Mouse (Mus musculus) small intestine, adult 2 months (tissue): ENCODE measurements around the gene Pdgfd. TPM values are rescaled to one million over a fixed set of nuclear protein-coding genes. Genes with fewer than 3 reads are reported as not detected.

Experiments used
- H3K27ac ChIP-seq: fragments of 200-500 bp; 2 replicates; pipeline ENCODE4 v1.5.1; 2012; ENCODE audit warnings: low read depth, low read length, control low read depth, inconsistent platforms; ENCODE audit not compliant: insufficient read depth
- H3K27me3 ChIP-seq: fragments of 200-500 bp; 2 replicates; pipeline ENCODE4 v1.6.1; 2012; ENCODE audit warnings: mild to moderate bottlenecking, moderate library complexity, low read length, inconsistent platforms; ENCODE audit not compliant: control insufficient read depth, insufficient read depth
- H3K36me3 ChIP-seq: fragments of 200-500 bp; 2 replicates; pipeline ENCODE4 v1.6.1; 2012; ENCODE audit warnings: mild to moderate bottlenecking, low read length, control low read depth, inconsistent platforms; ENCODE audit not compliant: control insufficient read depth, insufficient read depth
- H3K4me1 ChIP-seq: fragments of 200-500 bp; 2 replicates; pipeline ENCODE4 v1.6.1; 2012; ENCODE audit warnings: low read length, inconsistent platforms, mixed read lengths; ENCODE audit not compliant: control insufficient read depth, insufficient read depth, insufficient read length
- H3K4me3 ChIP-seq: fragments of 200-500 bp; 2 replicates; pipeline ENCODE4 v1.5.1; 2012; ENCODE audit warnings: low read depth, mild to moderate bottlenecking, control low read depth, inconsistent platforms, low read length, moderate library complexity
- CTCF ChIP-seq: fragments of 200-500 bp; IDR thresholded peaks from 2 replicates; pipeline ENCODE4 v1.5.1; 2012; ENCODE audit warnings: low read depth, mild to moderate bottlenecking, control low read depth, inconsistent platforms, low read length, moderate library complexity, mixed read lengths; ENCODE audit not compliant: insufficient replicate concordance, insufficient read length; ENCODE audit errors: extremely low read depth
- POLR2A ChIP-seq: fragments of 200-500 bp; IDR thresholded peaks from 2 replicates; pipeline ENCODE4 v1.6.1; 2012; ENCODE audit warnings: low read depth, mild to moderate bottlenecking, control low read depth, inconsistent platforms, low read length, moderate library complexity
- WGBS: fragments of 180-500 bp; shearing (Covaris S2); methylation state at CpG from one replicate; pipeline ENCODE4 v1.1.7; 2018; 5-methylcytosine and 5-hydroxymethylcytosine counted together
- polyA plus RNA-seq: library from polyadenylated mRNA; depleted of rRNA; stranded (reverse); fragments of >200 nt; gene quantifications from 2 replicates; pipeline ENCODE4 v1.2.3, GENCODE M21; 2012; rRNA removed

Gene Pdgfd
- polyA plus RNA-seq, 1 experiment: 0.46 TPM

DNA sequence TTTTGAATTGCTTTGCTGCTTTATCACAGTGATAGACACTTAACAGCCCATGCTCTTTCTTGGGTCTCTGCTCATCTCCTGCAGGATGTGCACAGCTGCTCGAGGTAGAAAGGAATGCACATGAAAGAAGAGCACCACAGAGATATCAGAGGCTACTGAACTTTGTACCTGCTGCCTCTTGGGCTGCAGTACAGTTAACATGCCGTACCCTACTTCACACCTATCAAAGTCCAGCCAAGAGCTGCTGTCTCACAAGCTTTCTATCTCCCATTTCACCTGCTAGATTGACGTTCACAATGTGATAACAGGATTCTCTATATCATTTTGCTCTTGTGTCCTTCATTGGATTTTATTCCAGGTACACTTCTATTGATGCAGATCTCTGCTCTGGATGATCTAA, 238.2 kb downstream of the Pdgfd start:
- 21% methylated on average over 3 of the region's 3 CpGs for WGBS
- no peaks in the 10 kb centered on the region for H3K27me3 ChIP-seq
- TF ChIP-seq CTCF: no peak
- no peak for TF ChIP-seq POLR2A

GRCm38 (mm10) chr9:6407972-6408371, 239.6 kb downstream of the Pdgfd start:
- Histone ChIP-seq H3K27ac (no peak overlapping the region), H3K27me3 (no peaks in the 10 kb centered on the region), H3K4me3 (no peak overlapping the region), H3K36me3 (no peaks in the 10 kb centered on the region), H3K4me1 (no peaks in the 10 kb centered on the region)
- 63% methylated on average over 4 of the region's 4 CpGs for WGBS
- no peak for TF ChIP-seq CTCF
- TF ChIP-seq POLR2A: no peak

More for the DNA sequence above, 238.2 kb downstream of the Pdgfd start:
- H3K4me1 ChIP-seq: no peaks in the 10 kb centered on the region
- H3K36me3 ChIP-seq: no peaks in the 10 kb centered on the region
- no peak overlapping the region for H3K27ac ChIP-seq
- no peak overlapping the region for H3K4me3 ChIP-seq

DNA sequence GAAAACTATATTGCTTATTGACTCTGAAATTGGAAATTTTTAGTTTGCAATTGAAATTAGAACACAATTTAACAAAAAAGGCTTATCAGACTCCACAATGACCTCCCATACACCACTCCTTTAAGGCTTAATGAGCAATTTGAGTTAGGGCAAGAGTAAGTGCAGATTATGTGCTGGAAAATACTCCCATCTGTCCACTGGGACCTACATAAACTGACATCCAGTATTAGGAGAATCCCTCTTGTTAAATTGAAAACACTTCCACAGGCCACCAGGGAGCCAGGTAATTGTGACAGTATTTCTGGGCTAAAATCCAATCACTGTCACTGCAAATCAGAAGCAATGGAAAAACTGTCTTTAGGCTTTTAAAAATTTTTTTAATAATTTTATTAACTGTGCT, 256.2 kb downstream of the Pdgfd start:
- no peaks in the 10 kb centered on the region for H3K27me3 ChIP-seq
- TF ChIP-seq CTCF (no peak), POLR2A (no peak)

More for the DNA sequence above, 256.2 kb downstream of the Pdgfd start:
- H3K4me1 ChIP-seq: no peaks in the 10 kb centered on the region
- no peak overlapping the region for H3K27ac ChIP-seq
- no peak overlapping the region for H3K4me3 ChIP-seq
- H3K36me3 ChIP-seq: no peaks in the 10 kb centered on the region

Other genes with a start within 250 kb of the Pdgfd start
- not detected in 2 replicates for gene Ddi1, start 101.3 kb downstream of the Pdgfd start, polyA plus RNA-seq